Mouse (Mus musculus) cerebellum, adult 2 months (tissue): ENCODE measurements around the gene Timm17b.
A peak's percentile ranks its signal among the peaks of the same experiment; 100 is the strongest.

ENCODE experiments used
- CTCF ChIP-seq: fragments of 200-500 bp; IDR thresholded peaks from 2 replicates; pipeline ENCODE4 v1.5.1; 2011; ENCODE audit warnings: low read depth, mild to moderate bottlenecking, control low read depth, low read length, moderate library complexity, borderline replicate concordance; ENCODE audit not compliant: insufficient read depth
- POLR2A ChIP-seq: fragments of 200-500 bp; IDR thresholded peaks from 2 replicates; pipeline ENCODE4 v1.6.1; 2011; ENCODE audit warnings: low read length, control low read depth, borderline replicate concordance; ENCODE audit not compliant: insufficient read depth

GRCm38 (mm10) chrX:7854578-7854977, 44.6 kb upstream of the Timm17b start:
- no peak for TF ChIP-seq POLR2A
- peak; percentile 58 for TF ChIP-seq CTCF
